ENCODE assay signal across 8 mouse cellular contexts in genomic region chr10:21382914-21383313, GRCm38 (mm10). TPM values are rescaled to one million over a fixed set of nuclear protein-coding genes. Genes with fewer than 3 reads are reported as not detected.
DNase-seq lines count a peak whose midpoint lies in the region; ATAC-seq lines count a peak whose summit lies in the region.

No protein-coding gene starts in this region.

- no peak overlapping the region for H3K27ac ChIP-seq in hindbrain, embryonic 11.5 days (ENCODE audit: low read depth, low read length)
- H3K27ac ChIP-seq in hindbrain, embryonic 10.5 days = no peak overlapping the region

- no peaks in the 10 kb centered on the region for H3K9me3 ChIP-seq in hindbrain, embryonic 11.5 days (ENCODE audit: control insufficient read depth, low read length)
- H3K9me3 ChIP-seq in hindbrain, embryonic 10.5 days = no peaks in the 10 kb centered on the region

- no peak overlapping the region for H3K4me3 ChIP-seq in hindbrain, embryonic 11.5 days (ENCODE audit: low read depth, low read length)
- H3K4me3 ChIP-seq in hindbrain, embryonic 10.5 days = no peak overlapping the region

- ATAC-seq in hindbrain, embryonic 11.5 days (ENCODE audit: low FRiP score) = no peak

- H3K36me3 ChIP-seq in hindbrain, embryonic 11.5 days (ENCODE audit: control insufficient read depth, insufficient read depth, low read length) = no peaks in the 10 kb centered on the region
- no peaks in the 10 kb centered on the region for H3K36me3 ChIP-seq in hindbrain, embryonic 10.5 days

- no peak overlapping the region for H3K9ac ChIP-seq in hindbrain, embryonic 11.5 days (ENCODE audit: low read depth, low read length)

- peak; percentile 60 for DNase-seq in hindbrain, embryonic 11.5 days (ENCODE audit: low spot score)
- no peak for DNase-seq in hindbrain, embryonic 10.5 days (ENCODE audit: low spot score)
- DNase-seq in thymus, postnatal 0 days (ENCODE audit: low spot score) = peak; percentile 81
- DNase-seq in thymus, adult 18-20 months = no peak
- peak; percentile 66 for DNase-seq in c-Kit-positive CD71-positive TER-119-positive erythroid progenitor cells, embryonic 14.5 days (ENCODE audit: low spot score)
- peak; percentile 39 for DNase-seq in hindlimb bud, embryonic 11.5 days (ENCODE audit: extremely low spot score, low read depth, low spot score)
- DNase-seq in retina, adult 2 months (ENCODE audit: low read depth, low spot score) = peak; percentile 32
- no peak for DNase-seq in spleen, postnatal 14 days (ENCODE audit: low spot score in 2 of 2)

- no peaks in the 10 kb centered on the region for H3K27me3 ChIP-seq in hindbrain, embryonic 11.5 days (ENCODE audit: control insufficient read depth, insufficient read depth, low read length)
- H3K27me3 ChIP-seq in hindbrain, embryonic 10.5 days (ENCODE audit: insufficient read depth, poor library complexity, severe bottlenecking) = peaks cover 3% of the 10 kb centered on the region; the same call in 1 of the 2 replicates

- 26% methylated on average over 6 of the region's 6 CpGs for WGBS in hindbrain, embryonic 11.5 days
- 28% methylated on average over 6 of the region's 6 CpGs for WGBS in hindbrain, embryonic 10.5 days

- no peaks in the 10 kb centered on the region for H3K4me1 ChIP-seq in hindbrain, embryonic 11.5 days (replicated peaks; ENCODE audit: control insufficient read depth, insufficient read depth, low read length)
- no peaks in the 10 kb centered on the region for H3K4me1 ChIP-seq in hindbrain, embryonic 10.5 days (replicated peaks)

- no peak overlapping the region for H3K4me2 ChIP-seq in hindbrain, embryonic 11.5 days (replicated peaks; ENCODE audit: low read depth, low read length)

RNA-seq across cellular contexts. Expression of gene Aldh8a1, which starts 5.8 kb away (rescaled TPM):
- polyA plus RNA-seq in hindbrain, embryonic 11.5 days (2014; fragmentation: Nextera tagmentation; extraction: Ambion mirVana) = 0.12 TPM in 1 of 2 replicates, not detected in the other
- polyA plus RNA-seq in hindbrain, embryonic 10.5 days (2016; fragmentation: Nextera tagmentation; extraction: Ambion mirVana) = 0.09 and 0.11 TPM in 2 replicates
- polyA plus RNA-seq in thymus, postnatal 0 days (2015; fragmentation: Nextera tagmentation; extraction: Ambion mirVana) = 0.05 and 0.06 TPM in 2 replicates

Comparison
In these comparisons a context has a peak if more than half of its experiments do, and no peak if none do; other contexts are left out.
1. DNase-seq: peak in hindbrain, embryonic 11.5 days (single experiment), thymus, postnatal 0 days (single experiment), c-Kit-positive CD71-positive TER-119-positive erythroid progenitor cells, embryonic 14.5 days (single experiment), hindlimb bud, embryonic 11.5 days (single experiment) and retina, adult 2 months (single experiment); none in hindbrain, embryonic 10.5 days (single experiment), thymus, adult 18-20 months (0 of 2) and spleen, postnatal 14 days (0 of 2).